Mouse (Mus musculus) large intestine, adult 2 months (tissue): ENCODE results near the gene Olfr1477. TPM values are rescaled to one million over a fixed set of nuclear protein-coding genes. Genes with fewer than 3 reads are reported as not detected.
"Not testable (repeated sequence)": the region's sequence is repeated elsewhere in the genome, so short reads cannot be mapped to it uniquely, and the experiment has no call there.

Experiments
- DNase-seq: peaks from one replicate; pipeline ENCODE4 v3.0.0-alpha.2; 2012; ENCODE audit warnings: low read depth, low spot score
- WGBS: fragments of 180-500 bp; shearing (Covaris S2); methylation state at CpG from one replicate; pipeline ENCODE4 v1.1.7; 2018; 5-methylcytosine and 5-hydroxymethylcytosine counted together
- polyA plus RNA-seq: library from polyadenylated mRNA; depleted of rRNA; stranded (reverse); fragments of >200 nt; gene quantifications from 2 replicates; pipeline ENCODE4 v1.2.3, GENCODE M21; 2012; rRNA removed

The Olfr1477 gene
- polyA plus RNA-seq = not detected in 2 replicates

GRCm38 (mm10) chr19:13500246-13500645, at the start of gene Olfr1477:
TSS of gene Olfr1477 (plus strand) at chr19:13500546.
- WGBS = 61% methylated on average over 3 of the region's 3 CpGs
- DNase-seq = no peak

DNA sequence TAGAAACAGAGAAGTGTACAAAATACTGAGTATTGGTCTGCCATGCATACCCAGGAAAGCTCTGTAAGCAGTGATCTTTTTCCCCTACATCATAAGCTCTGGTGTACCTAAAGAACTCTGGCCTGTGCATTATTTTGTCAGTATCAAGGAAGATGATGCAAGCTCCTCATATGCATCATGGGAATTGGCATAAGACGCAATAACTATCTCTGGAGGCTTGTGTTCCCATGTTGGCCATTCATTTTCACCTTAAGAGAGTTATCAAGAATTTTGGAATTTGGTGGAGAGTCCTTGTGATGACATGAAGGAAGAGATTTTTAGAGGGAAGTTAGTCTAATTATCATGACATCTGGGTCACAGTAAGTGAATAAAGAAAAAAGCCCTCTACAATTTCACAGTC, 44.4 kb upstream of the Olfr1477 start, which contains the start of gene Olfr1472:
TSS of gene Olfr1472 (minus strand) at position 101 of the 400 bp plus-strand sequence.
- no peak for DNase-seq
- WGBS = 74% methylated on average over 1 of the region's 1 CpGs

GRCm38 (mm10) chr19:13469265-13469664, 31.1 kb upstream of the Olfr1477 start, which contains the start of gene Olfr1474:
TSS of gene Olfr1474 (plus strand) at chr19:13469565.
- not testable (repeated sequence) for DNase-seq
- 79% methylated on average over 4 of the region's 4 CpGs for WGBS

DNA sequence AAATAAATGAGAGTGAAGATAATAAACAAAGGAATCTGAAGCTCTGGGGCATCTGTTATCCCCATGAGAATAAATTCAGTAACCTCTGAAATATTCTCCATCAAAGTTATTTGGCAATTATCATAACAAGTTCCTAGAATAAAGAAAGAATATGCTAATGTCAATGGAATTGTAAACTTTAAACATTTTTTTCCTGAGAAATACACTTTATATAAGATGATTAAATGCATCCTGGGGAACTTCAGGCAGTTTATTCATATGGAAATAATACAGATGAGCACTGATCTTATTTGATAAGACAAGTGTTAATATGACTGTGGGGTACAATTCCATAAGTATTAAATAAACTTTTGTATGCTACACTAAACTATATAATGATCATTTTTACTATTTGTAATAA, 20.2 kb upstream of the Olfr1477 start, which contains the start of gene Olfr1475:
TSS of gene Olfr1475 (minus strand) at position 101 of the 400 bp plus-strand sequence.
- DNase-seq = no peak

- 88% methylated on average over 2 of the region's 2 CpGs for WGBS
- no peak for DNase-seq
Observed at GRCm38 (mm10) chr19:13527613-13528012, 27.3 kb downstream of the Olfr1477 start, which contains the start of gene Olfr1480. TSS of gene Olfr1480 (plus strand) at chr19:13527913.

Other genes starting within 250 kb of the Olfr1477 start
- not detected in 2 replicates for gene Olfr1465, start 185.0 kb upstream of the Olfr1477 start, polyA plus RNA-seq
- gene Olfr1466, start 161.7 kb upstream of the Olfr1477 start, polyA plus RNA-seq = not detected in 2 replicates
- gene Olfr1467, start 138.3 kb upstream of the Olfr1477 start, polyA plus RNA-seq = not detected in 2 replicates
- not detected in 2 replicates for gene Olfr1469, start 92.7 kb upstream of the Olfr1477 start, polyA plus RNA-seq
- not detected in 2 replicates for gene Olfr1471, start 57.1 kb upstream of the Olfr1477 start, polyA plus RNA-seq
- not detected in 2 replicates for gene Olfr1472, start 44.5 kb upstream of the Olfr1477 start, polyA plus RNA-seq
- gene Olfr1474, start 31.0 kb upstream of the Olfr1477 start, polyA plus RNA-seq = not detected in 2 replicates
- not detected in 2 replicates for gene Olfr1475, start 20.4 kb upstream of the Olfr1477 start, polyA plus RNA-seq
- not detected in 2 replicates for gene Olfr1480, start 27.4 kb downstream of the Olfr1477 start, polyA plus RNA-seq
- gene Olfr1484, start 83.0 kb downstream of the Olfr1477 start, polyA plus RNA-seq = not detected in 2 replicates
- gene Olfr1487, start 116.8 kb downstream of the Olfr1477 start, polyA plus RNA-seq = not detected in 2 replicates
- not detected in 2 replicates for gene Olfr1489, start 131.1 kb downstream of the Olfr1477 start, polyA plus RNA-seq
- gene Olfr1490, start 150.5 kb downstream of the Olfr1477 start, polyA plus RNA-seq = not detected in 2 replicates
- gene Olfr1491, start 196.7 kb downstream of the Olfr1477 start, polyA plus RNA-seq = not detected in 2 replicates
- gene Olfr1493-ps1, start 222.7 kb downstream of the Olfr1477 start, polyA plus RNA-seq = not detected in 2 replicates
- not detected in 2 replicates for gene Olfr1494, start 239.2 kb downstream of the Olfr1477 start, polyA plus RNA-seq